Mouse (Mus musculus) embryonic fibroblast, embryonic 13.5 days (primary cell): Measurements from ENCODE around the gene Psapl1. TPM values are rescaled to one million over a fixed set of nuclear protein-coding genes. Genes with fewer than 3 reads are reported as not detected.
A peak's percentile ranks its signal among the peaks of the same experiment; 100 is the strongest.

Source experiments
- H3K27ac ChIP-seq: 2 replicates; pipeline ENCODE4 v1.5.1; 2012; ENCODE audit warnings: low read length, control low read depth, inconsistent platforms; ENCODE audit not compliant: insufficient read depth
- H3K4me1 ChIP-seq: 2 replicates; pipeline ENCODE4 v1.6.1; 2011; ENCODE audit warnings: low read length; ENCODE audit not compliant: control insufficient read depth, insufficient read depth
- H3K4me3 ChIP-seq: 2 replicates; pipeline ENCODE4 v1.5.1; 2011; ENCODE audit warnings: mild to moderate bottlenecking, control low read depth, low read length; ENCODE audit not compliant: insufficient read depth
- CTCF ChIP-seq: IDR thresholded peaks from 2 replicates; pipeline ENCODE4 v1.5.1; 2011; ENCODE audit warnings: mild to moderate bottlenecking, control low read depth, low read length, moderate library complexity, borderline replicate concordance; ENCODE audit not compliant: insufficient read depth
- POLR2A ChIP-seq: IDR thresholded peaks from 2 replicates; pipeline ENCODE4 v1.6.1; 2011; ENCODE audit warnings: low read depth, mild to moderate bottlenecking, control low read depth, low read length, moderate library complexity
- polyA plus RNA-seq: library from polyadenylated mRNA; stranded (reverse); fragments of >200 nt; gene quantifications from 2 replicates; pipeline ENCODE4 v1.2.4, GENCODE M21; 2011; ENCODE audit warnings: low read depth; ENCODE audit not compliant: missing spikeins, insufficient read length

Psapl1 gene
- polyA plus RNA-seq, 1 experiment: not detected

DNA sequence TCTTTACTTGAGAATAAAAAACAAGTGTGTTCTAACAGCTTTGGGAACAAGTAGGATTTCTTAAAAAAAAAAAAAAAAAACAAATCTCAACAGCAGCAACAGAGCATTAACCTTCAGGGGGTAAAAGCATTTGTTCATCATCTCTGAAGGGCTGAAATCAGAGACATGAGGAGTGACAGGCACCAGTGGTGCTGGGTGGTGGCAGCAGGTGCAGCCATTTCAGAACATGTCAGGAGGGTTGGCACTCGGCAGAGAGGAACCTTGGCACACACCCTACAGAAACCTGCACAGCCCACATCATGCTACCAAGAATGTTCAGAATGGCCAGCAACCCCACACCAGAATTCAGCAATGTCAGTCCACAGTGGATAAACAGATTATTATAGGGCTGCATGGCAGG, 4.3 kb upstream of the Psapl1 start:
- TF ChIP-seq POLR2A (no peak), CTCF (no peak)
- Histone ChIP-seq H3K4me1 (no peaks in the 10 kb centered on the region), H3K4me3 (no peak overlapping the region), H3K27ac (no peak overlapping the region)

DNA sequence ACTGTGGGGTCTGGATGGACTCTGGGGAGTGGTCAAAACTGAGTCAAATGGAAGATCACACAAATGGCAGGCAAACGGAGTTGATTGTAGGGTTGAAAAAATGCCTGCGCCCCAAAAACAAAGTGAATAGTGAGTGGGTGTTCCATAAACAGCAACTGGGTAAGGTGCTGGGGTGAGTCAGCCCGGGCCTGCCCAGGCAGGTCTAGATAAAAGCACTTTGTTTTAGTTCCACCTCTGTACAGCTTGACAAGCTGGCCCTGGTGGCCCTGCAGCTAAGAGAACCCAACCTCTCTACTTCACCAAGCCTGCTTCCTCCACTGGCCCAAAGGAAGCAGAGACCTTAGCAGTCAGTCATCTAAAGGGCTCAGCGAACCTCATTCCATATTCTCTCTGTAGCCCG, 1.0 kb upstream of the Psapl1 start:
- TF ChIP-seq POLR2A: no peak
- TF ChIP-seq CTCF: no peak
- Histone ChIP-seq H3K27ac (no peak overlapping the region), H3K4me1 (no peaks in the 10 kb centered on the region), H3K4me3 (no peak overlapping the region)

DNA sequence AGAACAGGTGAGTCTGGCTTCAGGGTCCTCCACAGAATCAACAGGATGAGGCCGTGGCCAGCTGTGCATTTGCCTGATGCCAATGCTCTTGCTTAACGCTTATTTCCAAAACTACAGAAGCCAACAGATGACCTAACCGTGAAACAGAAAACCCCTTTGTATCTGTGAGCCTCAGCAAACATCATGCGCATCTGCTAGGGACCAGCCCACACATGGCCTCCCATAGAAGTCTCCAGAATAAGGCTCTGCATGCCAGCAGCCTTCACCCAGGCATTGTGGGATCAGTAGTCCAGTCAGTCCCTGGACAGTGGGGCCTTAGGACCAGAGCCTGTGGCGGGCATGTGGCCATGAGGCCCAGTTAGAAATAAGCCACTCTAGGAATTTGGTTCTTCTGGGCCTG, 400 bp upstream of the Psapl1 start:
- Histone ChIP-seq H3K4me1 (no peaks in the 10 kb centered on the region), H3K27ac (no peak overlapping the region), H3K4me3 (no peak overlapping the region)
- TF ChIP-seq CTCF: no peak

DNA sequence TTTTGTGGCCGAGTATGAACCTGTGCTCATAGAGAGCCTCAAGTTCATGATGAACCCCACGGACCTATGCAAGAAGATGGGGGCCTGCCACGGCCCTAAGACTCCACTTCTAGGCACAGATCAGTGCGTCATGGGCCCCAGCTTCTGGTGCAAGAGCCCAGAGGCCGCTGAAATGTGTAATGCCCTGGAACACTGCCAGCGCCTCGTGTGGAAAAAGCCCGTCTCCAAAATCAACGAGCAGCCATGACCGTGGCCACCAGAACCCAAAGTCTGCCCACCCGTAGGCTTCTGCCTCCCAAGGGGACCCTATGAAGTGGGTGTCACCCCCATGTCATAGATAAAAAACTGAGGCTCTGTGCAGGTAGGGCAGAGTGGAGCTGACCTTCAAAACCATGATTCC, 1.6 kb downstream of the Psapl1 start:
- Histone ChIP-seq H3K27ac (no peak overlapping the region), H3K4me1 (peaks cover 4% of the 10 kb centered on the region; the same call in 1 of the 2 replicates), H3K4me3 (no peak overlapping the region)
- TF ChIP-seq CTCF (no peak), POLR2A (no peak)

DNA sequence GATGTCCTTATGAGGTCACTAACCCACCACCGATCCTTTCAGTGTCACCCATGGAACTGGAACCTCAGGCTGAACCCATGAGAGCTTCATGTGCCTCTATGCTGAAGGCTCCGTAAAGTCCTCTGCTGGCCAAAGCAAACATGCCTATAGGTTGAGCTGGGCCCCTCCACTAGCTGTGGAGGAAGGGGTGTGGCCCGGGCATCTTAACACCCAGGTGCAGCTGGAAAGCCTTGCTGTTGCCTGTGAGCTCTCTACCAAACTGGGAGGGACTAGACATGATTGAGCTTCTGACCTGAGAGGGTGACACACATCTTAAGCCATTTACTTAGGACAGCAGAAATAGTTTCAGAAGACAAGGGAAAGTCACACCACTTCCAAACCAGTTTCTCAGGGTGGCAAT, 5.0 kb downstream of the Psapl1 start:
- Histone ChIP-seq H3K4me3 (no peak overlapping the region), H3K4me1 (peaks cover 4% of the 10 kb centered on the region; the same call in 1 of the 2 replicates), H3K27ac (no peak overlapping the region)
- TF ChIP-seq CTCF (no peak), POLR2A (no peak)

DNA sequence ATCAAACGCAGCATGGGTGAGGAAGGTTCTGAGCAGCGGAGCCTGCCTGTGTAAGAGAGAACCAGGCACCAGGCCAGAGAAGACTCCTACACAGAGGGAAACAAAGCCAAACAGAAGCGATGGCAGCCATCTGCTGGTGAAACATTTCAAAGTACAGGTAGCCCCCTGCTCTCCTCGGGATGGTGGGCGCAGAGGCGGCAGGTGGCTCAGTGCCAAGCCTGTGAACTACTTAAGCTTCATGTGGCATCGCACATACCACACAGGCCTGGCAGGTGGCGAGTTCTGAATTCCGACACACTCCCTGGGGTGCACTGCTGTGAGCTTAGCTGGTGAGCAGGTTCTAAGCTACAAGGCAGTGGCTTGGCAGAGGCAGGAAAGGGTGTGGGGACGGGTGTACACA, 9.5 kb downstream of the Psapl1 start:
- TF ChIP-seq CTCF: no peak
- TF ChIP-seq POLR2A: no peak
- H3K4me1 ChIP-seq: peaks cover 4% of the 10 kb centered on the region; the same call in 1 of the 2 replicates
- H3K27ac ChIP-seq: no peak overlapping the region
- H3K4me3 ChIP-seq: no peak overlapping the region

DNA sequence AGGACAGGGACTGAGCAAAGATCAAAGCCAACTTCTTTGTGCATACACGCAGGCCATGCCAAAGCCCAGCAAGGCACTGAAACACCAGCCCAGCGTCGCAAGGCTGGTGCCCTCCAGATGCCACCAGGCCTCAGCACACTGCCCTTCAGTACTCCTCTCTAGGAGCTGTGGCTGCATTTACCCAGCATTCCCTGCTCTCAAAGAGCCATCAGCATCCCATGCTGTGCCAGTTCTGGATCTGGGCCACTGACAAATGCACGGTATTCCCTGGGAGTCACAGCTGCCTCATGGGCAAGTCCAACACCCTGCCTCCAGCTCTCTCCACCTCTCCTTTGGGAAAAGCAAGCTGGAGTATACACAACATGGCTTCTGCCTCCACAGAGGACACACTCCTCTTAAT, 16.3 kb downstream of the Psapl1 start:
- Histone ChIP-seq H3K4me3 (no peak overlapping the region), H3K27ac (no peak overlapping the region), H3K4me1 (peaks cover 4% of the 10 kb centered on the region)
- TF ChIP-seq POLR2A (no peak), CTCF (no peak)

DNA sequence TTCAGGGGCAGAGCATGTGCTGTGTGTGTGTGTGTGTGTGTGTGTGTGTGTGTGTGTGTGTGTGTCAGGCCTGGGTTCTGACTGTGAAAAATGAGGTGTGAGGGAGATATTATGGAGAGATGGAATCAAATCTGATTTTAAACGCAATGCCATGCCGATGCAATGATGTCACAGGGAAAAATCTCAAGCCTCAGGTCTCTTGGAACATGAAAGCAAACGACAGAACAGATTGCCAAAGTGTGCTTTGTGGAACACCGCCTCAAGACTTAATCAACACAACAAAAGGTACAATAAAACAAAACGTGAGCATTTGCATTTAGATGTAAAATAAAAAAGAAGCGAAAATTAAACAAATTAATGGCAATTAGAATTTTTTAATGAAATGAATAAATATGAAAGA, 16.8 kb downstream of the Psapl1 start:
- TF ChIP-seq POLR2A (no peak), CTCF (no peak)
- Histone ChIP-seq H3K4me3 (no peak overlapping the region), H3K4me1 (peaks cover 9% of the 10 kb centered on the region), H3K27ac (no peak overlapping the region)

DNA sequence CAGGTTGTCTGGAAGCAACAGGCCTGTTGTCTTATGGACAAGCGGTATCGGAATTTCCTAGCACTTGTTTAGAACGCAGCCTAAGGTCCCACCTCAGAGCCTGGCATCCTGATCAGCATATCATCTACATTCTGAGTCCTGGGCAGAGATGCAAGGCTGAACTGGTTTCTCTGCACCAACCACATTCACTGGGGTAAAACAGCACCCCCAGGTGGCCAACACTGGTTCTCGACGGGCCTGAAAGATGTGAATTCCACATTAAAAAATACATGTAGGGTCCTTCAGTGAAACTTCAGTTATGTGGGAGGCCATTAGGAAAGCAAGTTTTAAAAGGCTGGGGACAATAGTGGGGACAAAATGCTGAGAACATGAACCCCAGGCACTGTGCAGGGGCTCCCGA, 20.0 kb downstream of the Psapl1 start:
- Histone ChIP-seq H3K4me1 (peaks cover 21% of the 10 kb centered on the region), H3K4me3 (no peak overlapping the region), H3K27ac (no peak overlapping the region)
- TF ChIP-seq POLR2A (no peak), CTCF (no peak)

DNA sequence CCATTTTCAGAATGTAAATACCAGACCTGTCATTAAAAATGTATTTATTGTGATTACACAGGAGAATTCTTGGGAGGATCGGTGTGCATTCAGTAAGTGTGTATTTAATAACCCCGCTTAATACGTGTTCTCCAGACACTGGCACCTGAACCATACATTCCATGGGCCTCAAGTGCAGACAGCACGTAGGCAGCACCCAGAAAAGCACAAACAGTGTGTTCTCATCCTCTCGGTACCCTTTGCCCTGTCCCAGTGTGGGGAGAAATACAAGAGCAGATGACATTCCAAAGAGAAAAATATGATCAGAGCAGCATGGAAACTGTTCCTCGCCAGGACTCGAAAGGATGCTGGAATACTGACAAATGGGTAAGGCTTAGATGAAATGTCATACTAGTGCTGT, 22.0 kb downstream of the Psapl1 start:
- TF ChIP-seq POLR2A (no peak), CTCF (no peak)
- peaks cover 21% of the 10 kb centered on the region for H3K4me1 ChIP-seq
- peak overlapping the region; percentile 94 for H3K27ac ChIP-seq
- no peak overlapping the region for H3K4me3 ChIP-seq

DNA sequence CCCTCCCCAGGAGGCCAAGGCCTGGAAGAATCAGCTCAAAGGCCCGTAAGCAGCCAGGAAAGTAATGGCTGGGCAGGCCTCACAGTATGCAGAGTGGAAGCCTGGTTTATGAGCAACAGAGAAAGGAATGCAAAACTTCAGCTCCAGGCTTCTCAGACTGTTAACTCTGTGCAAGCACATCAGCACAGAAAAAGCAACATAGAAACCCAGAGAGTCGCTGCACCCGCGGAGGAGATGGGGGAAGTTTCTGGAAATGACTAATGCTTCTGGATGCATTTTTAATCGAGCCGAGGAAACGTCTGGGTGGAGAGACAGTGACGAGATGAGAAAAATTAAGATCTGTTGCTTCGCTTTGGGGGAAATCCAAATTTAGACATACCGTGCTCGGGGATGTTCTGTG, 22.5 kb downstream of the Psapl1 start:
- H3K27ac ChIP-seq: peak overlapping the region; percentile 95
- no peak for TF ChIP-seq CTCF
- no peak; the same call in 1 of the 2 replicates for TF ChIP-seq POLR2A
- no peak overlapping the region for H3K4me3 ChIP-seq
- peaks cover 21% of the 10 kb centered on the region for H3K4me1 ChIP-seq
